Mouse (Mus musculus): ENCODE measurements around the gene Usp37.
"Not testable (repeated sequence)": the region's sequence is repeated elsewhere in the genome, so short reads cannot be mapped to it uniquely, and the experiment has no call there.

Usp37 gene

GRCm38 (mm10) chr1:74544184-74544583 is at the start of gene Usp37:
Gene Usp37 (minus strand): TSS chr1:74544284.
- no peak for DNase-seq (ENCODE audit: low spot score)

- DNase-seq (ENCODE audit: low spot score) = peak; percentile 98
Measured at GRCm38 (mm10) chr1:74587773-74588445, 43.8 kb upstream of the Usp37 start, which contains the start of the genes Zfp142 and Bcs1l. Gene Zfp142 (minus strand): TSS chr1:74588246. Gene Bcs1l (plus strand): TSS chr1:74588289.

GRCm38 (mm10) chr1:74587233-74587772 is 43.2 kb upstream of the Usp37 start:
- no peak for DNase-seq (ENCODE audit: low spot score)

- no peak for DNase-seq (ENCODE audit: low spot score)
Measured at GRCm38 (mm10) chr1:74584616-74585398, 40.7 kb upstream of the Usp37 start.

- DNase-seq (ENCODE audit: low spot score) = no peak
Measured at GRCm38 (mm10) chr1:74582621-74583020, 38.5 kb upstream of the Usp37 start.

- no peak for DNase-seq (ENCODE audit: low spot score)
Measured at GRCm38 (mm10) chr1:74569739-74570719, 25.9 kb upstream of the Usp37 start.

- DNase-seq (ENCODE audit: low spot score) = no peak
Measured at GRCm38 (mm10) chr1:74565834-74566233, 21.8 kb upstream of the Usp37 start.

- no peak for DNase-seq (ENCODE audit: low spot score)
Measured at GRCm38 (mm10) chr1:74559061-74559460, 15.0 kb upstream of the Usp37 start.

GRCm38 (mm10) chr1:74542451-74542961 is 1.6 kb downstream of the Usp37 start, which contains the start of gene Plcd4:
Gene Plcd4 (plus strand): TSS chr1:74542888.
- DNase-seq (ENCODE audit: low spot score) = peak; percentile 27

GRCm38 (mm10) chr1:74538650-74539049 is 5.4 kb downstream of the Usp37 start:
- peak; percentile 68 for DNase-seq (ENCODE audit: low spot score)

- DNase-seq (ENCODE audit: low spot score) = no peak
Measured at GRCm38 (mm10) chr1:74528589-74528988, 15.5 kb downstream of the Usp37 start.

- DNase-seq (ENCODE audit: low spot score) = no peak
Measured at GRCm38 (mm10) chr1:74524746-74525145, 19.3 kb downstream of the Usp37 start.

GRCm38 (mm10) chr1:74519875-74520274 is 24.2 kb downstream of the Usp37 start:
- DNase-seq (ENCODE audit: low spot score) = no peak

GRCm38 (mm10) chr1:74512999-74513398 is 31.1 kb downstream of the Usp37 start:
- DNase-seq (ENCODE audit: low spot score) = not testable (repeated sequence)

GRCm38 (mm10) chr1:74511306-74511705 is 32.8 kb downstream of the Usp37 start:
- no peak for DNase-seq (ENCODE audit: low spot score)

GRCm38 (mm10) chr1:74507780-74508179 is 36.3 kb downstream of the Usp37 start:
- no peak for DNase-seq (ENCODE audit: low spot score)

GRCm38 (mm10) chr1:74506471-74506881 is 37.6 kb downstream of the Usp37 start:
- no peak for DNase-seq (ENCODE audit: low spot score)

- peak; percentile 99 for DNase-seq (ENCODE audit: low spot score)
Measured at GRCm38 (mm10) chr1:74505721-74506464, 38.2 kb downstream of the Usp37 start, which contains the start of gene Cnot9. Gene Cnot9 (plus strand): TSS chr1:74506058.

- DNase-seq (ENCODE audit: low spot score) = no peak
Measured at GRCm38 (mm10) chr1:74505393-74505720, 38.7 kb downstream of the Usp37 start.

GRCm38 (mm10) chr1:74501106-74501505 is 43.0 kb downstream of the Usp37 start:
- DNase-seq (ENCODE audit: low spot score) = no peak

- no peak for DNase-seq (ENCODE audit: low spot score)
Measured at GRCm38 (mm10) chr1:74485792-74486191, 58.3 kb downstream of the Usp37 start.
